Mouse (Mus musculus) forebrain, postnatal 0 days (tissue): ENCODE measurements around the gene Snap25. TPM values are rescaled to one million over a fixed set of nuclear protein-coding genes. Genes with fewer than 3 reads are reported as not detected.
A peak's percentile ranks its signal among the peaks of the same experiment; 100 is the strongest.

Experiments
- ATAC-seq: fragments of 200-750 bp; cut with Nextera tagmentation; 2 replicates; pipeline ENCODE4 v1.8.0; 2017; ENCODE audit warnings: mild to moderate bottlenecking, moderate library complexity
- DNase-seq: peaks from one replicate; pipeline ENCODE4 v3.0.0-alpha.2; 2015
- H3K27ac ChIP-seq: fragments of 300-500 bp; sonication (generic); 2 replicates; pipeline ENCODE4 v1.5.1; 2014; ENCODE audit warnings: low read depth, mild to moderate bottlenecking, antibody characterized with exemption, low read length, moderate library complexity, mixed read lengths
- H3K27me3 ChIP-seq: fragments of 300-500 bp; sonication (generic); 2 replicates; pipeline ENCODE4 v1.6.1; 2014; ENCODE audit warnings: mild to moderate bottlenecking, low read length, mixed read lengths; ENCODE audit not compliant: insufficient read depth
- H3K36me3 ChIP-seq: fragments of 300-500 bp; sonication (generic); 2 replicates; pipeline ENCODE4 v1.6.1; 2014; ENCODE audit warnings: mild to moderate bottlenecking, moderate library complexity; ENCODE audit not compliant: insufficient read depth
- H3K4me1 ChIP-seq: fragments of 300-500 bp; sonication (generic); 2 replicates; pipeline ENCODE4 v1.6.1; 2014; ENCODE audit warnings: antibody characterized with exemption; ENCODE audit not compliant: insufficient read depth
- H3K4me2 ChIP-seq: fragments of 300-500 bp; sonication (generic); 2 replicates; pipeline ENCODE4 v1.6.1; 2014; ENCODE audit warnings: low read depth, mild to moderate bottlenecking, moderate library complexity
- H3K4me3 ChIP-seq: fragments of 300-500 bp; sonication (generic); 2 replicates; pipeline ENCODE4 v1.5.1; 2014; ENCODE audit warnings: low read depth, low read length, mixed read lengths
- H3K9ac ChIP-seq: fragments of 300-500 bp; sonication (generic); 2 replicates; pipeline ENCODE4 v1.6.1; 2014; ENCODE audit warnings: mild to moderate bottlenecking
- H3K9me3 ChIP-seq: fragments of 300-500 bp; sonication (generic); 2 replicates; pipeline ENCODE4 v1.6.1; 2016; ENCODE audit warnings: low read length
- CTCF ChIP-seq: sonication (generic); IDR thresholded peaks from 2 replicates; pipeline ENCODE4 v1.5.1; 2016; ENCODE audit warnings: antibody characterized with exemption, control low read depth, low read depth
- WGBS: fragments of 180-500 bp; shearing (Covaris S2); extraction: QIAGEN DNeasy Blood & Tissue Kit; methylation state at CpG from one replicate; pipeline ENCODE4 v1.1.7; 2014; 5-methylcytosine and 5-hydroxymethylcytosine counted together
- polyA plus RNA-seq: library from polyadenylated mRNA; unstranded; fragments of >200 nt; fragmentation: Nextera tagmentation; extraction: Ambion mirVana; gene quantifications from 2 replicates; pipeline ENCODE4 v1.2.1, GENCODE M21; 2015
- total RNA-seq: library from RNA; depleted of rRNA; stranded (reverse); fragments of >200 nt; gene quantifications from 2 replicates; pipeline ENCODE4 v1.2.3, GENCODE M21; 2014

The Snap25 gene
- total and polyA plus RNA-seq, 2 experiments from 2014 or later: 244 to 278 TPM

DNA sequence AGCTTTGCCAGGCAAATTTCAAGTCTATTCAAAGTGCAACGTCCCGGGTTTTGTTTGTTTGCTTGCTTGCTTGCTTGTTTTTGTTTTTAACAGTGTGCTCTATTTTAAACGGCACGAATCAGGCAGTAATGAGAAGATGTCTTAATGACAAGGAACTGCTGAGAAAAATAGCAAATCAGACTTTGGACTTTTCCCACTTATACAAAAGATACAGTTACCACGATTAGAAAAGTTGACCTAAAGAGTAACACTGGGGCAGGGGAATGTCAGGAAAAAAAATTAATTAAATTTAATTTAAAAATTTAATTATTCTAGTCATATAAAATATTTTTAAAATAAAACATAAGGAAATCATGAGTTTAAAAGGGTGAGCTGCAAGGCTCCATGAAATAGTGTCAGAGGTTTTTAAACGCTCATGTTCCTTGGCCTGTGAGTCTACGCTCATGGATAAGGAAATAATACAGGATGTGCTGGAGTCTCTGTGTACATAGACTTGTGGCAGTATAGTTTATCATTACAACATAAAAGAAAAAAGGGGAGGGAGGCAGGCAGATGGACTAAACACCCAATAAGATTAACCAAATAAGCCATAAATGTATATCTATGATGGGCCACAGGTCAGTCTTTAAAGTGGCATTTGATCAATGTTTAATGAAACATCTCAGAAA, 32.2 kb downstream of the Snap25 start:
- 30% methylated on average over 7 of the region's 7 CpGs for WGBS
- H3K9ac ChIP-seq: peak overlapping the region; percentile 6; the same call in 1 of the 2 replicates
- TF ChIP-seq CTCF: no peak
- H3K4me1 ChIP-seq: no peaks in the 10 kb centered on the region
- 0 out of 2 replicates have a peak overlapping the region, but pooled peaks have one; percentile 29 for H3K27ac ChIP-seq
- no peak for DNase-seq
- H3K4me3 ChIP-seq: no peak overlapping the region
- no peak; the same call in 1 of the 2 replicates for ATAC-seq
- H3K4me2 ChIP-seq: no peak overlapping the region
- no peaks in the 10 kb centered on the region for H3K27me3 ChIP-seq
- H3K9me3 ChIP-seq: no peaks in the 10 kb centered on the region
- no peaks in the 10 kb centered on the region for H3K36me3 ChIP-seq

GRCm38 (mm10) chr2:136753682-136754081, 40.4 kb downstream of the Snap25 start:
- Histone ChIP-seq H3K9ac (no peak overlapping the region), H3K27me3 (no peaks in the 10 kb centered on the region), H3K4me2 (no peak overlapping the region), H3K36me3 (no peaks in the 10 kb centered on the region), H3K4me3 (no peak overlapping the region), H3K4me1 (0 out of 2 replicates have a peak, but pooled peaks cover 3% of the 10 kb centered on the region), H3K27ac (no peak overlapping the region), H3K9me3 (no peaks in the 10 kb centered on the region)
- ATAC-seq: peak; percentile 91
- peak; percentile 68 for DNase-seq
- 24% methylated on average over 3 of the region's 3 CpGs for WGBS
- TF ChIP-seq CTCF: no peak

DNA sequence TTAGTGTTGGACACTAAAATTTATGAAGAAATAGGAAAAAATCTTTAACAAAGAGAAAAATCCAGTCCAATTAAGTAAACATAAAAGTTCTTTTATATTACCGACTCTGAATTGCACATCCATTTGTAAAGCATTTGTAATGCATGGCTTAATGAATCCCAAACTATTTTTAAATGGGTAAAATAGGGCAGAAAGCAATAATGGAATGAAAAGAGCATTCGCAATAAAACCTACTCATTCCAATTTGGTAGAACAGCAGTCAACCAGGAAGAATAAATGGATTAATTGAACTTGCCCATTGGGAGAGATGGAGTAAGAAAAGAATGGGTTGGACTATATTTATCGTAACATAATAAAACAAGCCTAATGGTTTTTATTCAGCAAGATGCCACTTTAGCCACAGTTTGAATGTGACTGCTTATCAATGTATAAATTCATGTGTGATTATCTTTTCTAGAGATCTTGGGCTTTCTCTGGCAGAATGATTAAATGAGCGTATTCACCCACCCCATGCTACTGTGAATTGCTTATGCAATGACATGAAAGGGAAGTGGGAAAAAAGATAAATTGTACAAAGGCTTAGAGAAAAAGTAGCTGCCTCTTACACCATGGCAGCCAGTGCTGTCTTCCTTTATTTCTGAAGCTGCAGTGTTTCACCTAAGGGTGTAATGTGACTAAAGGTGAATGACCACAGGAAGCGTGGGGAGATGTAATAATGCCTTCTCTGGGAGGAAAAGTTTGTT, 45.7 kb downstream of the Snap25 start:
- Histone ChIP-seq H3K36me3 (no peaks in the 10 kb centered on the region; the same call in 1 of the 2 replicates), H3K9ac (no peak overlapping the region), H3K27me3 (no peaks in the 10 kb centered on the region), H3K27ac (no peak overlapping the region), H3K4me3 (no peak overlapping the region), H3K4me2 (no peak overlapping the region), H3K9me3 (no peaks in the 10 kb centered on the region), H3K4me1 (no peaks in the 10 kb centered on the region)
- 31% methylated on average over 5 of the region's 5 CpGs for WGBS
- DNase-seq (no peak), ATAC-seq (no peak; the same call in 1 of the 2 replicates)
- no peak for TF ChIP-seq CTCF

- 61% methylated on average over 2 of the region's 2 CpGs for WGBS
- 0 out of 2 replicates have a peak, but pooled peaks cover 9% of the 10 kb centered on the region for H3K36me3 ChIP-seq
- H3K27me3 ChIP-seq: no peaks in the 10 kb centered on the region
- H3K4me3 ChIP-seq: no peak overlapping the region
- no peak overlapping the region for H3K9ac ChIP-seq
- H3K4me2 ChIP-seq: no peak overlapping the region
- TF ChIP-seq CTCF: no peak
- H3K27ac ChIP-seq: no peak overlapping the region
- no peaks in the 10 kb centered on the region for H3K9me3 ChIP-seq
- DNase-seq: no peak
- ATAC-seq: no peak
- no peaks in the 10 kb centered on the region for H3K4me1 ChIP-seq
These were observed 64.9 kb downstream of the Snap25 start for GRCm38 (mm10) chr2:136778156-136778555.

DNA sequence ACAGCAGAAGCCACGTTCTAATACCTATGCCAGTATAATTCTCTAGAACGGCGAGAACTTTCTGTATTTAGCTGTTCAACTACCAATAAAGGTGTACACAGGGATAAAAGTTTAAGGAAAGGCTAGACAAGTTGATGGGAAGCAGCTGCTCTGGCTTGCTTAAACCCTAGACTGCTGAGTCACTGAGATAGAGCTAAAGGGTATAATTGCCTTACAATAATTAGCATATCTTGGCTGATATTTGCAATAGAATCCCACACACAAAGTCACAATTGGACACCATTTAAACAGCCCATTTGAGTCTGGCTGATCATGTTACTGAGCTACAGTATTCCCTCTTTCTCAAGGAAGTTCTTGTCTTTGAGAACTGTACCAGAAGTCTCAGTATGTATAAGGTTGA, 65.4 kb downstream of the Snap25 start:
- no peak for DNase-seq

GRCm38 (mm10) chr2:136780268-136780667, 67.0 kb downstream of the Snap25 start:
- no peaks in the 10 kb centered on the region for H3K27me3 ChIP-seq
- H3K9me3 ChIP-seq: no peaks in the 10 kb centered on the region
- H3K4me2 ChIP-seq: no peak overlapping the region
- 0 out of 2 replicates have a peak, but pooled peaks cover 9% of the 10 kb centered on the region for H3K36me3 ChIP-seq
- no peak for ATAC-seq
- H3K4me1 ChIP-seq: no peaks in the 10 kb centered on the region
- no peak overlapping the region for H3K4me3 ChIP-seq
- no peak overlapping the region for H3K27ac ChIP-seq
- no peak for DNase-seq
- no peak for TF ChIP-seq CTCF
- H3K9ac ChIP-seq: no peak overlapping the region

More for the DNA sequence above, 65.4 kb downstream of the Snap25 start:
- TF ChIP-seq CTCF: no peak
- H3K4me2 ChIP-seq: no peak overlapping the region
- H3K36me3 ChIP-seq: 0 out of 2 replicates have a peak, but pooled peaks cover 9% of the 10 kb centered on the region
- H3K9me3 ChIP-seq: no peaks in the 10 kb centered on the region
- no peak for ATAC-seq
- H3K4me1 ChIP-seq: no peaks in the 10 kb centered on the region
- no peak overlapping the region for H3K27ac ChIP-seq
- 93% methylated on average over 3 of the region's 3 CpGs for WGBS
- no peak overlapping the region for H3K9ac ChIP-seq
- no peaks in the 10 kb centered on the region for H3K27me3 ChIP-seq
- no peak overlapping the region for H3K4me3 ChIP-seq

DNA sequence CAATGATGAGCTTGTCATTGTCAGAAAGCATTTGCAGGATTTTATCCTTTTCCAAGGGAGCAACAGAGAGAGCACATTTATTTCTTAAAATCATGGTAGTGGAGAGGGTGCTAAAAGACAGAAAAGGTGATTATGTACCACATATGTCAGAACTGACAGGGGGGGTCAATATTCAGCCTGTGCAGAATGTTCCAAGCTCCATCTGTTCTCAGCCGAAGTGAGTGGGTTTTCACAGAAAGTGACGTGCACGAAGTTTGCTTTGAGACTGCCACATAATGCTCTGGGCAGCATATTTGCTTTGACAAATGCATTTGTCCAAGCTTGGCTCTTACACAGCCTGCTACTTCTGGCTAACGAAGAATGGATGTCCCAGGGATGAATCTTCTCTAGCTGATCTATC, 71.1 kb downstream of the Snap25 start:
- ATAC-seq: peak; percentile 34
- DNase-seq: no peak
- Histone ChIP-seq H3K27me3 (no peaks in the 10 kb centered on the region), H3K9ac (no peak overlapping the region), H3K27ac (no peak overlapping the region), H3K9me3 (no peaks in the 10 kb centered on the region), H3K36me3 (0 out of 2 replicates have a peak, but pooled peaks cover 6% of the 10 kb centered on the region), H3K4me3 (no peak overlapping the region), H3K4me2 (no peak overlapping the region), H3K4me1 (no peaks in the 10 kb centered on the region)
- no peak for TF ChIP-seq CTCF
- 50% methylated on average over 4 of the region's 4 CpGs for WGBS
